Mouse (Mus musculus): ENCODE data around the gene Cdip1.

GRCm38 (mm10) chr16:4736262-4736661 is 53.8 kb downstream of the Cdip1 start:
- TF ChIP-seq POLR2A (IDR thresholded peaks at IDR 0.05; ENCODE audit: insufficient read depth, low read length) (no peak), EP300 (IDR thresholded peaks at IDR 0.05; ENCODE audit: insufficient read depth, low read depth, low read length) (no peak)
